20 mouse cellular contexts compared by ENCODE assay signal in the genomic region with DNA sequence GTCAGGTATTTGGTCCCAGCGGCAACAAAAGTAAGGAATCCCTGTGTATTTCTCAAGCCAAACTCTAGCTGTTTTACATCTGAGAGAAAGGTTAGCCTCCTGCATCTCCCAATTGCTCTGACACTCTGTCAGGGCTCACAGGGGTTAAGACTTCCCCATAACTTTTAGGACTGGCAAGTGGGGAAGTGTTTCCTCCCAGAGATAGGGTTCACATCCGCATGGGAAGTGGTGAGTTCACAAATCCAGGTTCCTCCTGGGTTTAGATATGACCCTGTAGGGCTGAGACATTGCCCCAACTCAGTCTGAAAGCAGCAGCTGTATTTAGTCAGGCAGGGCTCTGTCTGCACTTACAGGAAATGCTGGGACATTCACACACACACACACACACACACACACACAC.
DNase-seq lines count a peak whose midpoint lies in the region; ATAC-seq and TF ChIP-seq lines count a peak whose summit lies in the region.
"Had no signal": no experiment of that assay in that cellular context is flagged by ENCODE, and none has a peak within 500 bp of the region (broad histone marks: within the 10 kb centered on the region; RNA-seq: fewer than 3 reads in every experiment).

No protein-coding gene starts in this region.

- no peak for TF ChIP-seq POLR2A in lung, adult 2 months (IDR thresholded peaks at IDR 0.05; ENCODE audit: borderline replicate concordance, extremely low read depth, low read depth, low read length)

- no peak for TF ChIP-seq EP300 in lung, postnatal 0 days (IDR thresholded peaks at IDR 0.05)

- no peaks in the 10 kb centered on the region for H3K36me3 ChIP-seq in heart, embryonic 15.5 days
- no peaks in the 10 kb centered on the region for H3K36me3 ChIP-seq in lung, postnatal 0 days (ENCODE audit: insufficient read depth, low read length)
- H3K36me3 ChIP-seq in neural tube, embryonic 15.5 days: no peaks in the 10 kb centered on the region
- H3K36me3 ChIP-seq: embryonic facial prominence, embryonic 10.5 days; forebrain, embryonic 12.5 days had no signal

- WGBS in heart, embryonic 15.5 days: 54% methylated on average over 2 of the region's 2 CpGs
- 58% methylated on average over 2 of the region's 2 CpGs for WGBS in lung, postnatal 0 days
- 63% methylated on average over 2 of the region's 2 CpGs for WGBS in lung, adult 2 months
- WGBS in neural tube, embryonic 15.5 days: 97% methylated on average over 2 of the region's 2 CpGs

- TF ChIP-seq CTCF in lung, postnatal 0 days (IDR thresholded peaks at IDR 0.05): no peak
- TF ChIP-seq CTCF in lung, adult 2 months (IDR thresholded peaks at IDR 0.05; ENCODE audit: insufficient read depth, low read length): no peak

- DNase-seq in heart, adult 18-20 months: no peak
- DNase-seq in lung, postnatal 0 days (ENCODE audit: low spot score): peak; percentile 37
- no peak for DNase-seq in lung, adult 2 months
- DNase-seq in left cerebral cortex, postnatal 36 days (ENCODE audit: low spot score in 2 of 2): no peak
- DNase-seq: cerebellum, adult 2 months; heart, adult 2 months; layer of hippocampus, postnatal 36 days; lung, postnatal 10 days; right cerebral cortex, adult 18-20 months had no signal

- H3K4me3 ChIP-seq in heart, embryonic 15.5 days: no peak overlapping the region
- H3K4me3 ChIP-seq in lung, postnatal 0 days (ENCODE audit: low read depth, low read length): no peak overlapping the region
- no peak overlapping the region for H3K4me3 ChIP-seq in lung, adult 2 months (replicated peaks; ENCODE audit: extremely low read depth, low read depth, low read length)
- no peak overlapping the region for H3K4me3 ChIP-seq in neural tube, embryonic 15.5 days (replicated peaks)
- H3K4me3 ChIP-seq: embryonic facial prominence, embryonic 10.5 days; forebrain, embryonic 12.5 days; heart, adult 2 months had no signal

- peaks cover 13% of the 10 kb centered on the region for H3K4me1 ChIP-seq in heart, embryonic 15.5 days (replicated peaks)
- no peaks in the 10 kb centered on the region; the same call in 1 of the 2 replicates for H3K4me1 ChIP-seq in lung, postnatal 0 days (ENCODE audit: insufficient read depth, low read depth, low read length)
- H3K4me1 ChIP-seq in lung, adult 2 months (ENCODE audit: control insufficient read depth, insufficient read depth, low read length): no peaks in the 10 kb centered on the region
- H3K4me1 ChIP-seq in neural tube, embryonic 15.5 days: peaks cover 21% of the 10 kb centered on the region

- 0 out of 2 replicates have a peak, but pooled peaks have one; percentile 27 for ATAC-seq in heart, embryonic 15.5 days (replicated peaks; ENCODE audit: insufficient number of reproducible peaks, insufficient read depth, low FRiP score, low read depth)
- ATAC-seq in lung, postnatal 0 days: no peak
- ATAC-seq in granulocyte monocyte progenitor cell, adult 5-6 weeks (replicated peaks; ENCODE audit: poor library complexity, severe bottlenecking): peak; percentile 83
- peak; percentile 40; the same call in 1 of the 2 replicates for ATAC-seq in megakaryocyte, adult 5-6 weeks (ENCODE audit: poor library complexity, severe bottlenecking)
- no peak for ATAC-seq in neural tube, embryonic 15.5 days (ENCODE audit: low FRiP score)
- ATAC-seq: hindbrain, postnatal 0 days; intestine, postnatal 0 days had no signal

- H3K4me2 ChIP-seq in heart, embryonic 15.5 days: no peak overlapping the region
- H3K4me2 ChIP-seq in lung, postnatal 0 days (replicated peaks; ENCODE audit: low read depth, low read length): no peak overlapping the region
- no peak overlapping the region for H3K4me2 ChIP-seq in neural tube, embryonic 15.5 days
- H3K4me2 ChIP-seq: forebrain, embryonic 12.5 days; midbrain, embryonic 11.5 days had no signal

- no peak overlapping the region for H3K27ac ChIP-seq in heart, embryonic 15.5 days
- no peak overlapping the region for H3K27ac ChIP-seq in lung, postnatal 0 days (ENCODE audit: low read length)
- H3K27ac ChIP-seq in neural tube, embryonic 15.5 days (replicated peaks): no peak overlapping the region
- H3K27ac ChIP-seq: embryonic facial prominence, embryonic 10.5 days; forebrain, embryonic 12.5 days; heart, adult 2 months; hindbrain, postnatal 0 days; kidney, postnatal 0 days had no signal

- H3K9me3 ChIP-seq in heart, embryonic 15.5 days (replicated peaks): no peaks in the 10 kb centered on the region
- no peaks in the 10 kb centered on the region for H3K9me3 ChIP-seq in lung, postnatal 0 days (ENCODE audit: low read length)
- no peaks in the 10 kb centered on the region for H3K9me3 ChIP-seq in neural tube, embryonic 15.5 days (replicated peaks)
- H3K9me3 ChIP-seq: embryonic facial prominence, embryonic 10.5 days; forebrain, embryonic 12.5 days had no signal

- no peaks in the 10 kb centered on the region for H3K27me3 ChIP-seq in heart, embryonic 15.5 days
- H3K27me3 ChIP-seq in lung, postnatal 0 days (replicated peaks; ENCODE audit: insufficient read depth, low read length): no peaks in the 10 kb centered on the region
- H3K27me3 ChIP-seq in neural tube, embryonic 15.5 days (replicated peaks): no peaks in the 10 kb centered on the region
- H3K27me3 ChIP-seq: CH12.LX; forebrain, embryonic 12.5 days had no signal

- intact Hi-C loops in left cerebral cortex, postnatal 36 days (cut with DNase I): no loop called here

- no peak overlapping the region for H3K9ac ChIP-seq in heart, embryonic 15.5 days
- H3K9ac ChIP-seq in lung, postnatal 0 days (replicated peaks; ENCODE audit: low read depth): no peak overlapping the region
- H3K9ac ChIP-seq in neural tube, embryonic 15.5 days (replicated peaks): no peak overlapping the region
- H3K9ac ChIP-seq: forebrain, embryonic 12.5 days had no signal

Comparison
In these comparisons a context has a peak if more than half of its experiments do, and no peak if none do; other contexts are left out.
1. ATAC-seq: peak in heart, embryonic 15.5 days (single experiment), granulocyte monocyte progenitor cell, adult 5-6 weeks (single experiment) and megakaryocyte, adult 5-6 weeks (single experiment); none in lung, postnatal 0 days (single experiment) and neural tube, embryonic 15.5 days (single experiment).